Mouse (Mus musculus) C2C12 (cell line): ENCODE measurements around the gene Ptpru. TPM values are rescaled to one million over a fixed set of nuclear protein-coding genes. Genes with fewer than 3 reads are reported as not detected.

Experiments
- H3K27me3 ChIP-seq: one replicate; pipeline ENCODE4 v1.6.1; 2011; ENCODE audit not compliant: control insufficient read depth, insufficient read depth, insufficient read length
- H3K36me3 ChIP-seq: one replicate; pipeline ENCODE4 v1.6.1; 2011; ENCODE audit not compliant: control insufficient read depth, insufficient read depth
- H3K4me3 ChIP-seq: one replicate; pipeline ENCODE4 v1.5.1; 2011; ENCODE audit warnings: mild to moderate bottlenecking, control low read depth; ENCODE audit not compliant: poor library complexity, insufficient read depth, severe bottlenecking
- H3K79me2 ChIP-seq: one replicate; pipeline ENCODE4 v1.6.1; 2011; ENCODE audit not compliant: control insufficient read depth, insufficient read depth
- H3K79me3 ChIP-seq: one replicate; pipeline ENCODE4 v1.6.1; 2011; ENCODE audit warnings: low read depth, control low read depth
- H3ac ChIP-seq: one replicate; pipeline ENCODE3; 2011; ENCODE audit warnings: low read depth; ENCODE audit not compliant: control insufficient read depth, insufficient read length
- CEBPB ChIP-seq: IDR thresholded peaks from one replicate; pipeline ENCODE4 v1.6.1; 2011; ENCODE audit warnings: low read depth, mild to moderate bottlenecking, control low read depth, moderate library complexity
- CTCF ChIP-seq: IDR thresholded peaks from one replicate; pipeline ENCODE4 v1.5.1; 2011; ENCODE audit not compliant: control insufficient read depth, insufficient read depth, insufficient read length
- FOSL1 ChIP-seq: IDR thresholded peaks from one replicate; pipeline ENCODE4 v1.8.0; 2011; ENCODE audit warnings: mild to moderate bottlenecking, low read length; ENCODE audit not compliant: poor library complexity, insufficient read depth, severe bottlenecking
- MAX ChIP-seq: IDR thresholded peaks from one replicate; pipeline ENCODE4 v1.6.1; 2011; ENCODE audit warnings: mild to moderate bottlenecking, control low read depth
- MYOD1 ChIP-seq: IDR thresholded peaks from one replicate; pipeline ENCODE4 v1.6.1; 2011; ENCODE audit warnings: low read depth; ENCODE audit not compliant: control insufficient read depth, insufficient read length
- MYOG ChIP-seq: IDR thresholded peaks from one replicate; pipeline ENCODE4 v1.6.1; 2011; ENCODE audit not compliant: control insufficient read depth, insufficient read length; ENCODE audit errors: extremely low read depth
- USF1 ChIP-seq: IDR thresholded peaks from one replicate; pipeline ENCODE4 v1.6.1; 2011; ENCODE audit warnings: low read depth, mild to moderate bottlenecking, control low read depth, moderate library complexity
- polyA plus RNA-seq: library from polyadenylated mRNA; unstranded; fragments of >200 nt; fragmentation: generic; extraction: Trizol; gene quantifications from one replicate; pipeline ENCODE4 v1.2.1, GENCODE M21; 2012; ENCODE audit warnings: missing spikeins

Gene Ptpru
- polyA plus RNA-seq, 1 experiment: 0.07 TPM

DNA sequence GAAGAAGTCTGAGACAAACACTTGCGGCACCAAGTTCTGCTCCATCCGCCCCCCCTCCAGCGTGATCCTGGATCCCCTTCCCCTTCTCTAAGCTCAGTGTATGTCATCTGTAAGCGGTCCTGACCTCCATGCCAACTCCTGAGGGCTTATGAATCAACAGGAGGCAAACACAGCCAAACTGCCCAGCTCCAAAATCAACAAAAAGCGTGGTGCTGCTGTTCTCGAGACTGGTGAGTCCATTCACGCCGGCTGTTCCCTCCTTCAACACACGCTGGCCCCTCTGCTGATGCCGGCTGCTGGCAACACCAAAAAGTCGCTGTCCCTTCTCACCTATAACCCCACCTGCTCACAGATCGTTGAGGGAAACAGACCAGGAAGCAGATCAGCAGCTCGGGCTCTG is 95.1 kb downstream of the Ptpru start:
- H3K36me3 ChIP-seq: no peaks in the 10 kb centered on the region
- no peak overlapping the region for H3K4me3 ChIP-seq
- peaks cover 17% of the 10 kb centered on the region for H3K27me3 ChIP-seq
- H3K79me2 ChIP-seq: no peaks in the 10 kb centered on the region
- H3K79me3 ChIP-seq: no peaks in the 10 kb centered on the region
- no peak overlapping the region for H3ac ChIP-seq
- TF ChIP-seq MYOG (no peak), MYOD1 (no peak), CTCF (no peak), USF1 (no peak), MAX (no peak), CEBPB (no peak), FOSL1 (no peak)

DNA sequence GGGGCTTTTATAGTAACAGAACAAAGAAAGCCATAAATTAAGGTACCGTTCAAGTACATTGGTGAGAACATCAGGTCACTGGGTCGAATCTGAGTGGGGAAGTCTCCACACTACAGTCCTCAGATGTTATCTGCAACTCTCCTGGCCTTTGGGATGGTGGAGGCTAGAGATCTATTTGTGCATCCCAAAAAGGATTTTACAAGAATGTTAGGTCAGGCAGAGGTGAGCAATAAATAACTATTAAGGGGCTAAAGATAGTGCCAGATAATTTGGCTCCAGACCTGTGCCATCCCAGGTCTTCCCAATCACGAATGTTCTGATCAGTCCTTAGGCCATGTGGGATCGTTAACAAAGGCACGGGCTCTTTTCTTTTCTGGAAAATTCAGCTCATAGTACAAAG is 97.5 kb downstream of the Ptpru start:
- no peaks in the 10 kb centered on the region for H3K36me3 ChIP-seq
- no peak overlapping the region for H3K4me3 ChIP-seq
- H3K79me2 ChIP-seq: no peaks in the 10 kb centered on the region
- TF ChIP-seq MYOD1 (no peak), MAX (no peak), FOSL1 (no peak), CEBPB (no peak), CTCF (no peak), MYOG (no peak), USF1 (no peak)
- peaks cover 17% of the 10 kb centered on the region for H3K27me3 ChIP-seq
- no peak overlapping the region for H3ac ChIP-seq
- H3K79me3 ChIP-seq: no peaks in the 10 kb centered on the region

DNA sequence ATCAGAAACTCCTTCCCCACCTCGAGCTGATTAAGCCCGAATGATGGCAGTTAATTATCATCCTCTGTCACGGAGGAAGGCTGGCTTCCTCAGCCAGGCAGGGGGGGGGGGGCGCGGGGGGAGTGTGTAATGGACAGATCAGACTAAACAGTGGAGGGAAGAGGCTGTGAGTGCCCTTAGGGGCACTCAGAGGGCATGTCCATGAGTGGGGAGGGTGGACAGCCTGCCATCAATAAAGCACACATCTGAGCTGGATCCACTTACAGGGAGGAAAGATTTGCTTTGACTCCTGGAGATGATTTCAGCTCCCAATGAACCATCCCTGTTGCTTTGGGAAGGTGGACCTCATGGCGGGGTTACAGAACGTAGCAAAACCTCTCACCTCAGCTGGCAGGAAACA is 109.5 kb downstream of the Ptpru start:
- Histone ChIP-seq H3K27me3 (peaks cover 4% of the 10 kb centered on the region), H3K36me3 (no peaks in the 10 kb centered on the region), H3K79me2 (no peaks in the 10 kb centered on the region), H3K79me3 (no peaks in the 10 kb centered on the region), H3K4me3 (no peak overlapping the region), H3ac (no peak overlapping the region)
- no peak for TF ChIP-seq CEBPB
- no peak for TF ChIP-seq USF1
- TF ChIP-seq CTCF: no peak
- no peak for TF ChIP-seq MYOG
- TF ChIP-seq MAX: no peak
- TF ChIP-seq FOSL1: no peak
- TF ChIP-seq MYOD1: no peak

DNA sequence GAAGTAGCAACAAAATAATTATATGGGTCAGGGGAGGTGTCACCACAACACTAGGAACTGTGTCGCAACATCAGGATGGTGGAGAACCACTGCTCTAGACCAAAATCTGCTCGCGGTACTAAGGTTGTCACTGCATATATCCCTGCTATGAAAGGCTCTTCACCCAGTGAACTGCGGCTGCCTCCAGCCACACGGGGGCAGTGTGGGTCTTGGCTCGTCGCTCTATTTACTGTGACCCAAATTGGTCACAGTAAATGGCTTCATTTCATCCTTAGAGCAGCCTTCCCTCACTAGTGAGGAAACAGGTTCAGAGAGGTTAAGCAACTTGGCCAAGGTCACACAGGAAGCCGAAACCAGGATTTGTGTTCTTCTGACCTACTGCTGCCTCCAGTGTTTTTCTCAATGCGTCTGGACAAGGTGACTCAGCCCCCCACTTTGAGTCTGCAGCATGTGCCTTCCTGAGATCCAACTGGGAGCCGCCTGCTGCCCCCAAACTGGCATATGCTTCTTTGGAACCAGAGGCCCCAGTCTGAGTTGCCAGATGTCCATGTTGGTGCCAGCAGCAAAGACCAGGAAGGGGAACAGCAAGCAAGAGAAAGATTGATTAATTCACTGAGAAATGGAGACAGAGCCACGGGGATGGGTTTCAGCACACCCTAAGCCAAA is 114.5 kb downstream of the Ptpru start:
- TF ChIP-seq CEBPB (no peak), FOSL1 (no peak), MYOD1 (no peak), USF1 (no peak), MAX (no peak), CTCF (no peak), MYOG (no peak)
- no peaks in the 10 kb centered on the region for H3K79me2 ChIP-seq
- no peak overlapping the region for H3ac ChIP-seq
- no peaks in the 10 kb centered on the region for H3K79me3 ChIP-seq
- H3K4me3 ChIP-seq: no peak overlapping the region
- no peaks in the 10 kb centered on the region for H3K36me3 ChIP-seq
- H3K27me3 ChIP-seq: peaks cover 5% of the 10 kb centered on the region

GRCm38 (mm10) chr4:131722121-131722841 is 115.8 kb downstream of the Ptpru start:
- TF ChIP-seq CTCF (no peak), MYOG (no peak), MYOD1 (no peak), MAX (no peak), CEBPB (no peak), USF1 (no peak), FOSL1 (no peak)
- H3K27me3 ChIP-seq: peaks cover 5% of the 10 kb centered on the region
- H3K36me3 ChIP-seq: no peaks in the 10 kb centered on the region
- H3ac ChIP-seq: no peak overlapping the region
- H3K4me3 ChIP-seq: no peak overlapping the region
- H3K79me2 ChIP-seq: no peaks in the 10 kb centered on the region
- no peaks in the 10 kb centered on the region for H3K79me3 ChIP-seq
